Mouse (Mus musculus): Measurements from ENCODE around the gene Gm10260. TPM values are rescaled to one million over a fixed set of nuclear protein-coding genes. Genes with fewer than 3 reads are reported as not detected.

Gene Gm10260
- total RNA-seq, 2 experiments from 2014 or later = 82.9 to 84.4 TPM

- no peak for DNase-seq (ENCODE audit: low spot score in 2 of 2)
Observed at GRCm38 (mm10) chr13:97769205-97769604, 8.8 kb upstream of the Gm10260 start.

- no peak for DNase-seq (ENCODE audit: low spot score in 2 of 2)
Observed at GRCm38 (mm10) chr13:97768803-97769202, 8.4 kb upstream of the Gm10260 start.

DNA sequence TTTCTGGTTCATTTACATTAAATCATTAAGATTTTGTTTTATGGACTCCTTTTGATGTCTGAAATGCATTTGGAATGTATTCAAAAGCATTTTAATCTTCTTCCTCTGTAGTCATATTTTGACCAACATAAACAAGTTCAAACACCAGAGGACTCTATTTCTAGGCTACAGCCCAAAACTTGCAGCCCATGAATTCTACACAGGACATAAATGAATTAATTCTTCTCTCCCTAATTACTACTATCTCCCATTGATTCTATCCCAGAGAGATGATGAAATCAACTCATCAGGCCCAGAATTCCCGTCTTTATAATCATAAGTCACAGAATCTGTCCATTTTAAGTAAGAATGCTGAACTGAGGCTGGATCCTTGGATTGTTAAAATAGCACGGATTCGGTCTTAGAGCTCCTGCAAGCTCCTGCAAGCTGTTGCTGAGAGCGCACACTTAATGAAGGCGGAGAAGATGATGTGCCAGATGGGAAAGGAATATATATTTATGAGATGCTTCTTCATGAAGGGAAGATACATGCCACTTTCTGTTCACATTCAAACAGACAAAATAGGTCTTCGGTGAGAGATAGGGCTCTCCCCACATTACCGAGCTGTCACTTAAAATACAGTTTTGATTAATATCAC lies 7.7 kb upstream of the Gm10260 start:
- peak; percentile 21 to 49 for DNase-seq (ENCODE audit: low spot score in 2 of 2)

GRCm38 (mm10) chr13:97766600-97766999 lies 6.2 kb upstream of the Gm10260 start:
- no peak for DNase-seq (ENCODE audit: low spot score in 2 of 2)

- no peak for DNase-seq (ENCODE audit: low spot score in 2 of 2)
Observed at GRCm38 (mm10) chr13:97765913-97766312, 5.5 kb upstream of the Gm10260 start.

DNA sequence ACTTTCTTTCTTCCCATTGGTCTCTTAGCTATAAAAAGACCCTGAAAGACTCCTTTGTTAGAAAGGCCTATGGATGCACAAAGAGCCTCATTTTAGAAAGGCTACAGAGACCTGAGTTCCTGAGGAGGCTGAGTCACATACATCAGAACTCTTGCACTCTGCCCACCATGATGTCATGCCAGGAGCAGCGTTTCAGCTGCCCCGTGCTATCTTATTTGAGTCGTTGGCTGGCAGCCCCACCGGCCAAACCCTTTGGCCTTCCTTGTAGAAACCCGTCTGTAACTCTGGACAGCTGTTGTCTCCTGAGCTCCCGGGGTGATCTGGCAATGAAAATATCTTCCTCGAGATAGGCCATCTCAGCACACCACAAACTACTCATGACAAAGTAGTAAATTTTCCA lies 3.6 kb upstream of the Gm10260 start:
- no peak for DNase-seq (ENCODE audit: low spot score in 2 of 2)

DNA sequence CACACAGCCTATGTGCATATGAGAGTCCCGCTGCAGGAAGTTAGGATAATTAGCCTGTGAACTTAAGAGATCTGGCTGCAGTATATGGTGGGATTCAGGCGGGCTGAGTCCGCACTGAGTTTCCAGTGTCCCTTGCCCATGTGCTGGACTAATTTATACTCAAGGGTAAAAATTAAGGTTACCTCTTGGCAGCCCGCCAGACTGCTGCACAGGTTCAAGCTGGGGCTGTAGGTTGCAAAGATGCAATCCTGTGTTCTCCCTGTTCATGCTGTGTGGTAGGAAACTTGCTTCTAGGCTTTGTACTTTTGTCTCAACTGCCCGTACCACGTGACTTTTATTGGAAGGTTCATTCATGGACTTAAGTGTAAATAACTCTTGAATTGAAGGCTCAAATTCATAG lies 3.0 kb upstream of the Gm10260 start:
- no peak for DNase-seq (ENCODE audit: low spot score in 2 of 2)

- DNase-seq (ENCODE audit: low spot score in 2 of 2) = no peak
Observed at GRCm38 (mm10) chr13:97762121-97762520, 1.7 kb upstream of the Gm10260 start.

DNA sequence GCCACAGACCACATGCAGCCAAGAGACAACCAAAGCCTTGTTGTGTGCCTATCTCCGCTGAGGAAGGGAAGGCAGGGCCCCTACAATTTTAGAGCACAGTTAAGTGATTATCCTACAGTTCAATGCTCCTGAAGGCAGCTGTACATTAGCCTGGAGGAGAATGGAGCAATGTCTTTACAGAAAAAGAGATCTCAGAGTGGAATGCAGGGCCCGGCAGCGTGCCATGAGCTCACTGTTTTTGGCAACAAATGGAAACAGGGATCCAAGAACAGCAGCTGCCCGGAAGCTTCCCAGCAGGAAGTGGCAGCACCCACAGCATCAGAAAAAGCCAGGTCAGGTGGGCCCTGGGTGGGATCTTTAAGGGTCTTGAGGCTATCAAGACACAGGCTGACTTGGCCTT lies 3.4 kb downstream of the Gm10260 start:
- DNase-seq (ENCODE audit: low spot score in 2 of 2) = peak in 1 of 2 experiments; percentile 54

GRCm38 (mm10) chr13:97756091-97756490 lies 4.3 kb downstream of the Gm10260 start:
- DNase-seq (ENCODE audit: low spot score in 2 of 2) = no peak

DNA sequence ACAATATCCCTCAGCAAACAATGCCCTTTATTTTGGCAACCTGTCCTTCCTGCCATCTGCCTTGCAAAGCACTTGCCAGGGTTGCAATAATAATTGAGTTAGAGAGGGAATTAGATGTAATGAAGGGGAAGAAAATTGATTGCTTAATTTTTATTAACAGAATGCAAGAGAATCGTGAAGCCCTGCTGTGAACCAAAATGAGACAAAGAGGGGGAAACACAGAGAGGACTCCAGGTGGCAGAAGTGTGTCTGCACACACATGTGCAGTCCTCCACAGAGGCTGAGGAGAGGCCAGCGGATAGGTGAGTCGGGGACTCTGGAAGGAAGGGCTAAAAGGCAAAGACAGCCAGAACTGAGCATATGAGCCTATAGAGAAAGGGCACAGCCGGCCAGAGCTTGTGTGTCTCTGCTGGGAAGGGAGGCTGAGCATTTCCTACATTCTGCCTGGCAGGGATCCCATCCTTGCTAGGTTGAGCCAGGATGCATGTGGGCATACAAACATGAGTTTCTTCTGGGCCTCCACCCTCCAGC lies 9.5 kb downstream of the Gm10260 start:
- peak; percentile 39 to 70 for DNase-seq (ENCODE audit: low spot score in 2 of 2)

- DNase-seq (ENCODE audit: low spot score in 2 of 2) = peak; percentile 22 to 51
Observed at GRCm38 (mm10) chr13:97747037-97747860, 13.2 kb downstream of the Gm10260 start.

DNA sequence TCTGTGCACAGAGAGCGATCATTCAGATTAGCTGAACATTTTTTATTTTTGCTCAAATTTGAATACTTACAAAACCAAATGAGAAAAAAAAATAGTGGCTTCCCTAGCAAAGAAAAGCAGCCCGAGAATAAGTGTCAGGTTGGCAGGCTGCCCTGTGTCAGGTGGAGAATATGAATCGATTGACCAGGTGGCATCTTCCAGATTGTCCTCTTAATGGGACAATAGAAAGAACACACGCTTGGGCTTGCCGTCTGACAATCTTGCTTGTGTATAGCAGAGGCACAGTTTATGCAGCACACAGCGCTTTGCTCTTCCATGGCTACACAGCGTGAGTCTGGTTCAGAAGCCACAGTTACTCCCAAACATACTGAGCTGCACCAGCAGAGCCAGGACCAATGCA lies 15.8 kb downstream of the Gm10260 start:
- peak in 1 of 2 experiments; percentile 42 for DNase-seq (ENCODE audit: low spot score in 2 of 2)

DNA sequence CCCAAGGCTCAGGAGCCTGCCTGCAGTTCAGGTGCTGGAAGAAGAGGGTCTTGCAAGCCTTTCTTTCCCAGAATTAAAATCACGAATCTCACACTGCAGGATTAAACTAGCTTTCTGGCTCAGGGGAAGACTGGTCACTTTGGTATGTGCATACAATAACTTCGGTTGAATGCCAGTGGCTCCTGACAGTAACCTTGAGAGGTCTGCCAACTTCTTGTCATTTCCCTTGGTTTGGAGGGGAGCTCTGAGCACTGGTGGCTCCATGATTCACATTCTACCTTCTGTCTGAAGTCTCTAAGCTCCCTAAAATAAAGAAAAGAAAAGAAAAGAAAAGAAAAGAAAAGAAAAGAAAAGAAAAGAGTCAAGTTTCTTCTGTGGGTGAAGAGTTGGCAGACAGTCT lies 16.4 kb downstream of the Gm10260 start:
- no peak for DNase-seq (ENCODE audit: low spot score in 2 of 2)

DNA sequence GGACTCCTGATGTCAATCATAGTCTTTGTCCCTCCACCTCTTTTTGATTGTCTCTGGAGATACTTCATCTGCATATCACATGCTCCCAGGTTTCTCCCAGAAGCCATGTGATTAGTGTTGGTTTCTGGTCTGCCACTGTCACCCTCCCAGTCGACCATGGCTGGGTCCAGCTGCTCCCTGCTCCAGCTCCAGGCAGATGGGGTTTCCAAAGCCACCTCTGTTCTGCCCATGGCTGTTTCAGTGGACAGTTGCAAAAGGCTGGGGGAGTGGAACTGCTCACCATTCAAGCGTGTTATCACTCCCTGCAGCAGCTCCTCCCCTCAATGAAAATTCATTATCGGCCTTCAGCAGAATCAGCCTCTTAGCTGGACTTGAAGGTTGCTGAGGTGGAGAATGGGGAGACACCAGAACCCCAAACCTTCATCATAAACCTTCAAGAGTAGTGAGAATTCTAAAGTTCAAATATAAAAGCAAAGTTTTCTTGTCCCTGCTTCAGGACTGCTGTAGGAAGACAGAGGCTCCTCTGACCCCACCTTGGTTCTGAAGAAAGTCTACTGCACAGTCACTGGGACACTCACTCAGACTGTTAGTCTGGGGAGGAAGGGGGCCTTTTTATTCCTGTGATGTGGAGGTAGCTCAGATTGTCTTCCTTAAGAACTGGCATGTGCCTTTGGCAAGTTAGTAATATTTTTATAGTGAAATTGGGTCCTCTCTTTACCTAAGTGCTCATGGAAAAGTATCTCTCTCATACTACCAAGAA lies 17.0 kb downstream of the Gm10260 start:
- no peak for DNase-seq (ENCODE audit: low spot score in 2 of 2)

- DNase-seq (ENCODE audit: low spot score in 2 of 2) = no peak
Observed at GRCm38 (mm10) chr13:97735931-97736330, 24.5 kb downstream of the Gm10260 start.

DNA sequence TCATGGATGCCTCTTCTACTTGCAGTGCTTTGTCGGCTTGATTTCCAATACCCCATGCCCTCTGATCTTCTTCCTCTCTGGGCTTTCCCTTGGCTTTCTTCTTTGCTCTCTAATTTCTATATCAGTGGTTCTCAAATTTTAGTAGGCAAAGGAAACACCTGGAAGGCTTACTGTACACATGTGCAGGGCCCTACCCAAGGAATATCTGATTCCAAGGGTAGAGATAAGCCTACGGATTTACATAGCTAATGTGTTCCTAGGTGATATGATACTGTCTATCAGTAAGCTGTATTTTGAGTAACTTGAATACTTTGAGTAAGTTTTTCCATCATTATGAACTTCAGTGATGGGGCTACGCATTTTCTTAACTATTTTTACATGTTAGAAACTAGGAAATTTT lies 25.7 kb downstream of the Gm10260 start:
- no peak for DNase-seq (ENCODE audit: low spot score in 2 of 2)

GRCm38 (mm10) chr13:97725160-97725825 lies 35.1 kb downstream of the Gm10260 start:
- no peak for DNase-seq (ENCODE audit: low spot score in 2 of 2)

GRCm38 (mm10) chr13:97724551-97724950 lies 35.9 kb downstream of the Gm10260 start:
- DNase-seq (ENCODE audit: low spot score in 2 of 2) = no peak

GRCm38 (mm10) chr13:97712506-97713275 lies 47.7 kb downstream of the Gm10260 start:
- no peak for DNase-seq (ENCODE audit: low spot score in 2 of 2)
